11 mouse cellular contexts compared by ENCODE assay signal in the genomic region with DNA sequence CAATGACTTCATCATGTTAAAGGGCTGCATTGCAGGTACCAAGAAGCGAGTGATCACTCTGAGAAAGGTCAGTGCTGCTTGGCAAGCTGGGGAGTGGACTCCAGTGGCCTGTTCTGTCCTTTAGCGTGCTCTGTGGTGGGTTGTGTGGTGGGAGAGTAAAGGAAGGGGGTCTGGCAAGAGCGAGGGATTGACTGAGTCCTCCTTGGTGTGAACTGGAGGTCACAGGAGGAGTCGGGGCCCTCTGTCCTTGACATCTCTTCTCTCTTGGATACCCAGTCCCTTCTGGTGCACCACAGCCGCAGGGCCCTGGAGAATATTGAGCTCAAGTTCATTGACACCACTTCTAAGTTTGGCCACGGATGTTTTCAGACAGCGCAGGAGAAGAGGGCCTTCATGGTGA. TPM values are rescaled to one million over a fixed set of nuclear protein-coding genes. Genes with fewer than 3 reads are reported as not detected.
DNase-seq lines count a peak whose midpoint lies in the region; ATAC-seq and TF ChIP-seq lines count a peak whose summit lies in the region.
"Had no signal": no experiment of that assay in that cellular context is flagged by ENCODE, and none has a peak within 500 bp of the region (broad histone marks: within the 10 kb centered on the region; RNA-seq: fewer than 3 reads in every experiment).

No protein-coding gene starts in this region.

- TF ChIP-seq CTCF in liver, embryonic 14.5 days (IDR thresholded peaks at IDR 0.05; ENCODE audit: low read depth): no peak

- DNase-seq in heart, adult 11 months: peak; percentile 94
- DNase-seq in heart, postnatal 4 days: no peak
- DNase-seq in midbrain, embryonic 11.5 days (ENCODE audit: low spot score, missing footprints): peak; percentile 68
- no peak for DNase-seq in midbrain, embryonic 14.5 days
- DNase-seq in liver, embryonic 14.5 days (ENCODE audit: low read depth in 3 of 3, low spot score in 3 of 3): no peak
- no peak for DNase-seq in adrenal gland, postnatal 4 days (ENCODE audit: low spot score in 2 of 2)
- DNase-seq in gastrocnemius, postnatal 25 days: no peak
- no peak for DNase-seq in gastrocnemius, postnatal 4 days (ENCODE audit: low spot score in 2 of 2)
- DNase-seq: cerebellum, adult 2 months; kidney, adult 18-20 months had no signal

- H3K36me3 ChIP-seq in midbrain, embryonic 11.5 days (ENCODE audit: control insufficient read depth, insufficient read depth, low read length): no peaks in the 10 kb centered on the region
- H3K36me3 ChIP-seq in midbrain, embryonic 14.5 days (ENCODE audit: control insufficient read depth, insufficient read depth, low read length): no peaks in the 10 kb centered on the region
- H3K36me3 ChIP-seq in liver, embryonic 14.5 days (replicated peaks; ENCODE audit: control insufficient read depth, insufficient read depth, low read depth): no peaks in the 10 kb centered on the region; the same call in 1 of the 2 replicates

- WGBS in midbrain, embryonic 11.5 days: 87% methylated on average over 7 of the region's 7 CpGs
- 86% methylated on average over 7 of the region's 7 CpGs for WGBS in midbrain, embryonic 14.5 days
- 67% methylated on average over 7 of the region's 7 CpGs for WGBS in liver, embryonic 14.5 days (ENCODE audit: insufficient replicate concordance)

- H3K9me3 ChIP-seq in midbrain, embryonic 11.5 days (ENCODE audit: control insufficient read depth, low read length): no peaks in the 10 kb centered on the region
- H3K9me3 ChIP-seq in midbrain, embryonic 14.5 days (ENCODE audit: control insufficient read depth, low read length): no peaks in the 10 kb centered on the region
- no peaks in the 10 kb centered on the region for H3K9me3 ChIP-seq in liver, embryonic 14.5 days (ENCODE audit: control insufficient read depth, low read length)

- no peak overlapping the region for H3K4me3 ChIP-seq in midbrain, embryonic 11.5 days (ENCODE audit: low read depth, low read length)
- H3K4me3 ChIP-seq in midbrain, embryonic 14.5 days (replicated peaks; ENCODE audit: low read depth, low read length): no peak overlapping the region
- H3K4me3 ChIP-seq in liver, embryonic 14.5 days (ENCODE audit: insufficient read depth in 1 of 2, low read depth in 2 of 2, low read length in 2 of 2): peak overlapping the region in 1 of 2 experiments; percentile 64; a peak in 1 of 4 replicates

- H3K27ac ChIP-seq in midbrain, embryonic 11.5 days (ENCODE audit: low read depth, low read length): no peak overlapping the region
- H3K27ac ChIP-seq in midbrain, embryonic 14.5 days (replicated peaks; ENCODE audit: low read depth, low read length): no peak overlapping the region
- peak overlapping the region; percentile 85 for H3K27ac ChIP-seq in liver, embryonic 14.5 days

- no peak for TF ChIP-seq EP300 in liver, embryonic 14.5 days (IDR thresholded peaks at IDR 0.05; ENCODE audit: low read depth)

- ATAC-seq in midbrain, embryonic 11.5 days (ENCODE audit: low FRiP score): no peak
- ATAC-seq in midbrain, embryonic 14.5 days (ENCODE audit: low FRiP score, low TSS enrichment): no peak
- ATAC-seq in liver, embryonic 14.5 days (ENCODE audit: insufficient read depth): no peak

- no peak overlapping the region for H3K9ac ChIP-seq in midbrain, embryonic 11.5 days (ENCODE audit: low read length)
- H3K9ac ChIP-seq in midbrain, embryonic 14.5 days (replicated peaks; ENCODE audit: low read length): no peak overlapping the region
- peak overlapping the region; percentile 75 for H3K9ac ChIP-seq in liver, embryonic 14.5 days (replicated peaks)

- H3K27me3 ChIP-seq in midbrain, embryonic 11.5 days (ENCODE audit: control insufficient read depth, insufficient read depth, low read length): no peaks in the 10 kb centered on the region
- H3K27me3 ChIP-seq in midbrain, embryonic 14.5 days (ENCODE audit: control insufficient read depth, insufficient read depth, low read length): no peaks in the 10 kb centered on the region
- no peaks in the 10 kb centered on the region for H3K27me3 ChIP-seq in liver, embryonic 14.5 days (ENCODE audit: control insufficient read depth, insufficient read depth, low read length)

- peaks cover 11% of the 10 kb centered on the region for H3K4me1 ChIP-seq in midbrain, embryonic 11.5 days (ENCODE audit: control insufficient read depth, insufficient read depth, low read length)
- H3K4me1 ChIP-seq in midbrain, embryonic 14.5 days (ENCODE audit: control insufficient read depth, insufficient read depth, low read length): 0 out of 2 replicates have a peak, but pooled peaks cover 6% of the 10 kb centered on the region
- H3K4me1 ChIP-seq in liver, embryonic 14.5 days (replicated peaks; ENCODE audit: control insufficient read depth in 2 of 2, insufficient read depth in 2 of 2, low read length in 1 of 2): peaks cover 17 to 21% of the 10 kb centered on the region in 2 experiments

- peak overlapping the region; percentile 90 for H3K4me2 ChIP-seq in midbrain, embryonic 11.5 days
- H3K4me2 ChIP-seq in midbrain, embryonic 14.5 days (ENCODE audit: low read length): no peak overlapping the region
- peak overlapping the region; percentile 77 for H3K4me2 ChIP-seq in liver, embryonic 14.5 days (ENCODE audit: low read depth)

RNA-seq across cellular contexts. Expression of a gene that starts 1.0 kb away (rescaled TPM):
- 10 to 100 TPM; 74.4 to 83.3 TPM for total RNA-seq in heart, postnatal 4 days (2021)
- 19.2 and 23.0 TPM in 2 replicates for polyA plus RNA-seq in midbrain, embryonic 11.5 days (2014; fragmentation: Nextera tagmentation; extraction: Ambion mirVana)
- 19.7 and 20.1 TPM in 2 replicates for polyA plus RNA-seq in midbrain, embryonic 14.5 days (2014; fragmentation: Nextera tagmentation; extraction: Ambion mirVana)
- polyA plus RNA-seq in liver, embryonic 14.5 days (2012; rRNA removed): 18.3 and 25.4 TPM in 2 replicates
- 28.8 and 28.9 TPM in 2 replicates for polyA plus RNA-seq in liver, embryonic 14.5 days (2014; fragmentation: Nextera tagmentation; extraction: Ambion mirVana)
- 10 to 100 TPM; 62.0 to 74.6 TPM for total RNA-seq in adrenal gland, postnatal 4 days (2021)
- 100 to 1,000 TPM; 164 to 180 TPM for total RNA-seq in gastrocnemius, postnatal 25 days (2021)
- total RNA-seq in gastrocnemius, postnatal 4 days (2021): 100 to 1,000 TPM in 1 of 2 experiments, 10 to 100 TPM in 1; 91.8 to 101 TPM

RNA-seq across cellular contexts. Expression of a gene that starts 7.8 kb away (rescaled TPM):
- 10 to 100 TPM; 19.5 TPM for total RNA-seq in heart, postnatal 4 days (2021)
- polyA plus RNA-seq in midbrain, embryonic 11.5 days (2014; fragmentation: Nextera tagmentation; extraction: Ambion mirVana): not detected in 2 replicates
- polyA plus RNA-seq in midbrain, embryonic 14.5 days (2014; fragmentation: Nextera tagmentation; extraction: Ambion mirVana): not detected in 2 replicates
- polyA plus RNA-seq in liver, embryonic 14.5 days (2012; rRNA removed): 0.03 TPM in 1 of 2 replicates, not detected in the other
- polyA plus RNA-seq in liver, embryonic 14.5 days (2014; fragmentation: Nextera tagmentation; extraction: Ambion mirVana): not detected in 2 replicates
- 1 to 10 TPM; 5.9 to 6.9 TPM for total RNA-seq in adrenal gland, postnatal 4 days (2021)
- total RNA-seq in gastrocnemius, postnatal 25 days (2021): 100 to 1,000 TPM; 723 to 775 TPM
- 100 to 1,000 TPM; 215 to 219 TPM for total RNA-seq in gastrocnemius, postnatal 4 days (2021)
- polyA plus RNA-seq: activated CD4-positive, CD25-positive, alpha-beta regulatory T cell, adult 4 months had no signal

RNA-seq across cellular contexts. Expression of a gene that starts 11.2 kb away (rescaled TPM):
- 100 to 1,000 TPM; 684 to 725 TPM for total RNA-seq in heart, postnatal 4 days (2021)
- polyA plus RNA-seq in midbrain, embryonic 11.5 days (2014; fragmentation: Nextera tagmentation; extraction: Ambion mirVana): 198 and 210 TPM in 2 replicates
- polyA plus RNA-seq in midbrain, embryonic 14.5 days (2014; fragmentation: Nextera tagmentation; extraction: Ambion mirVana): 282 and 319 TPM in 2 replicates
- 84.0 and 162 TPM in 2 replicates for polyA plus RNA-seq in liver, embryonic 14.5 days (2012; rRNA removed)
- polyA plus RNA-seq in liver, embryonic 14.5 days (2014; fragmentation: Nextera tagmentation; extraction: Ambion mirVana): 207 and 216 TPM in 2 replicates
- 100 to 1,000 TPM; 210 to 213 TPM for total RNA-seq in adrenal gland, postnatal 4 days (2021)
- total RNA-seq in gastrocnemius, postnatal 25 days (2021): 100 to 1,000 TPM; 493 to 532 TPM
- 100 to 1,000 TPM; 383 to 407 TPM for total RNA-seq in gastrocnemius, postnatal 4 days (2021)

RNA-seq across cellular contexts. Expression of a gene that starts 17.3 kb away (rescaled TPM):
- total RNA-seq in heart, postnatal 4 days (2021): under 1 TPM in 1 of 2 experiments, not detected in 1; 0.20 TPM
- 0.18 and 0.23 TPM in 2 replicates for polyA plus RNA-seq in midbrain, embryonic 11.5 days (2014; fragmentation: Nextera tagmentation; extraction: Ambion mirVana)
- polyA plus RNA-seq in midbrain, embryonic 14.5 days (2014; fragmentation: Nextera tagmentation; extraction: Ambion mirVana): not detected in 2 replicates
- polyA plus RNA-seq in liver, embryonic 14.5 days (2012; rRNA removed): 0.03 and 0.06 TPM in 2 replicates
- polyA plus RNA-seq in liver, embryonic 14.5 days (2014; fragmentation: Nextera tagmentation; extraction: Ambion mirVana): not detected in 2 replicates
- total RNA-seq in adrenal gland, postnatal 4 days (2021): 1 to 10 TPM; 3.2 to 4.2 TPM
- not detected for total RNA-seq in gastrocnemius, postnatal 25 days (2021)
- not detected for total RNA-seq in gastrocnemius, postnatal 4 days (2021)
- polyA plus RNA-seq: activated CD4-positive, CD25-positive, alpha-beta regulatory T cell, adult 4 months had no signal

RNA-seq across cellular contexts. Expression of a gene that starts 17.5 kb away (rescaled TPM):
- 100 to 1,000 TPM; 734 to 782 TPM for total RNA-seq in heart, postnatal 4 days (2021)
- polyA plus RNA-seq in midbrain, embryonic 11.5 days (2014; fragmentation: Nextera tagmentation; extraction: Ambion mirVana): 1,270 and 1,392 TPM in 2 replicates
- polyA plus RNA-seq in midbrain, embryonic 14.5 days (2014; fragmentation: Nextera tagmentation; extraction: Ambion mirVana): 814 and 824 TPM in 2 replicates
- 2,096 and 2,246 TPM in 2 replicates for polyA plus RNA-seq in liver, embryonic 14.5 days (2012; rRNA removed)
- 1,219 and 1,250 TPM in 2 replicates for polyA plus RNA-seq in liver, embryonic 14.5 days (2014; fragmentation: Nextera tagmentation; extraction: Ambion mirVana)
- 100 to 1,000 TPM; 867 to 881 TPM for total RNA-seq in adrenal gland, postnatal 4 days (2021)
- 100 to 1,000 TPM; 564 to 585 TPM for total RNA-seq in gastrocnemius, postnatal 25 days (2021)
- total RNA-seq in gastrocnemius, postnatal 4 days (2021): 100 to 1,000 TPM; 750 to 839 TPM

Comparison
In these comparisons a context has a peak if more than half of its experiments do, and no peak if none do; other contexts are left out.
1. DNase-seq: peak in heart, adult 11 months (single experiment) and midbrain, embryonic 11.5 days (single experiment); none in heart, postnatal 4 days (single experiment), midbrain, embryonic 14.5 days (single experiment), liver, embryonic 14.5 days (0 of 3), adrenal gland, postnatal 4 days (0 of 2), gastrocnemius, postnatal 25 days (single experiment) and gastrocnemius, postnatal 4 days (0 of 2).
2. RNA of a gene that starts 7.8 kb away (total RNA-seq): 723 to 775 TPM in gastrocnemius, postnatal 25 days and 215 to 219 TPM in gastrocnemius, postnatal 4 days; 19.5 TPM in heart, postnatal 4 days and 5.9 to 6.9 TPM in adrenal gland, postnatal 4 days; every median in the first group is over 10 times any median in the second.